Mouse (Mus musculus): Measurements from ENCODE around the gene Ppfibp2. TPM values are rescaled to one million over a fixed set of nuclear protein-coding genes. Genes with fewer than 3 reads are reported as not detected.

Ppfibp2 gene
- total RNA-seq (2021) = 10 to 100 TPM; 24.6 to 26.4 TPM
- long read RNA-seq, experiment 1, partial matches to known transcripts = 9 of 17 reads
- long read RNA-seq, experiment 1, other reads (novel, unspliced or antisense) = 7 of 17 reads
- long read RNA-seq, experiment 2, partial matches to known transcripts = 5 of 10 reads
- long read RNA-seq, experiment 2, other reads (novel, unspliced or antisense) = 5 of 10 reads

GRCm38 (mm10) chr7:107594857-107595402, at the start of gene Ppfibp2:
Gene Ppfibp2 (plus strand): TSS chr7:107595207.
- peak; percentile 94 to 95 for DNase-seq

- DNase-seq = no peak
These were observed 47.1 kb upstream of the Ppfibp2 start for GRCm38 (mm10) chr7:107547872-107548271.

DNA sequence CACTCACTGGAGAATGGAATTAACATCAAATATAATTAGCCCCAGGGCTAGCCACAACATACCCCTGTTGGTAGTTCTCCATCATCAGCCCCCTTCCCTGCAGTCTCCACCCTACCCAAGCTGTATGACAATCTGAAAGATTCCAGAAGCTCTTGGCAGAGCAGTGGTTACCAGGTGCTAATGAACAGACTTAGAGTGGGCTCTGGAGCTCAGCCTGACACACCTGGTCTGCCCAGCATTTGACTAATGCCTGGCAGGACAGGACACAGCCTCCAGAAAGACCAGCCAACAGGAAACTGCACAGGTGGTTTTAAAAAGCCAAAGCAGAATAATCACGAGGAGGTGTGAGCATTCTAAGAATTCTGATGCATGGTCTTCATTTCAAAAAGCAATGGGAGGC, 41.5 kb upstream of the Ppfibp2 start:
- DNase-seq = no peak

- peak in 1 of 2 experiments; percentile 17 for DNase-seq
These were observed 39.1 kb upstream of the Ppfibp2 start for GRCm38 (mm10) chr7:107555906-107556305.

- DNase-seq = peak; percentile 13 to 25
These were observed 34.3 kb upstream of the Ppfibp2 start for GRCm38 (mm10) chr7:107560675-107561074.

- no peak for DNase-seq
These were observed 33.4 kb upstream of the Ppfibp2 start for GRCm38 (mm10) chr7:107561584-107561983.

GRCm38 (mm10) chr7:107563727-107564126, 31.3 kb upstream of the Ppfibp2 start:
- DNase-seq = no peak

DNA sequence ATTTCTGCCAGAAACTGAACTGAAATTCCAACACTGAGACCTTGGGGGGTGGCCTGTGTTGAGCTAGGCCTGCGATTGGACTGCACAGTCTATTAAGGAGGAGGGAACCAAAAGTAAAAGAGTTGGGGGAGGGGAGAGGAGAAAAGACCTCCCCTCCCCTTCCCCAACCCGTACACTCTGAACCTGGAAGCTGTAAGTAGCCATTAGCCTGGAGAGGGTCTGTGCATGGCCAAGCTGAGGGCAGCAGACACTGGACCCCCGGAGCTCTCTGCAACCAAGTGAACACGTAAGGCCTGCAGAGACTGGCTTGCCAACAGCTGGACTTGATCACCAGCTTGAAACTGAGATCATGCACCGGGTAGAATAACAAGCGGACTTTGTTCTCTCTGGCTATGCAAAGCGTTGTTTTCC, 27.7 kb upstream of the Ppfibp2 start, which contains the start of gene Olfml1:
TSS of gene Olfml1 (plus strand) at position 186 of the 411 bp plus-strand sequence.
- DNase-seq = peak; percentile 61 to 66

- no peak for DNase-seq
These were observed 27.3 kb upstream of the Ppfibp2 start for GRCm38 (mm10) chr7:107567674-107568073.

DNA sequence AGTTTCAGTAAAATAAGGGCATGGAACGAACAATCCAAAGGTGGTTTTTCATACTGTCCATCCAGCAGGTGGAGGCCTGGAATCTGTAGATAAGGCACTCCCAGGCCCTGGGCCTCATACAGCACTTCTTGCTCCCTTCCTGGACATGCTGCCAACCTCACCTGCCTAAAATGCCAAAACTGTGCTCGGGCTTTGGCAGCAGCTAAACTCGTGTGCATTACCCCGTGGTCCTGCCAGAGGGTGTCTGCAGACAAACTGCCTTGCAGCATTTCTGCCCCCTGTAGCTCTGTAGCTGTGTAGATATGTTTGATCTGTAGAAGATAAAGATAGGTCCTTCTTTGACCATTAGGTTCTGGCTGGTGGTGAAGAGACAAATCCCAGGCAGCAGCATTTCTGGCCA, 26.0 kb upstream of the Ppfibp2 start:
- DNase-seq = peak in 1 of 2 experiments; percentile 10

DNA sequence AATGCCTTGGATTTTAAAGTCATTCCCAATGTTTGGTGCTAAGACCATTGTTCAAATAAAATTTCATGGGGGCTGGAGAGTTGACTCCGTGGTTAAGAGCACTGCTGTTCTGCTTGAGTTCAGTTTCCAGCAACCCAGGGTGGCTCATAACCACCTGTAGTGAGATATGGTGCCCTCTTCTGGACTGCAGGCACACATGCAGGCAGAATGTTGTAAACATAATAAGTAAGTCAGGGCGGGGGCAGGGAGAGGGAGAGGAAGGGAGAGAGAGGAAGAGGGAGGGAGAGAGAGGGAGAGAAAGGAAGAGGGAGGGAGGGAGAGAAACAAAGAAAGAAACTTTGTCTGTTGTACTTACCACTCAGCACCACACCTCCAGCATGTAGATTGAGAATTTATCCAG, 21.2 kb upstream of the Ppfibp2 start:
- no peak for DNase-seq

GRCm38 (mm10) chr7:107574276-107574675, 20.7 kb upstream of the Ppfibp2 start:
- DNase-seq = peak in 1 of 2 experiments; percentile 24

DNA sequence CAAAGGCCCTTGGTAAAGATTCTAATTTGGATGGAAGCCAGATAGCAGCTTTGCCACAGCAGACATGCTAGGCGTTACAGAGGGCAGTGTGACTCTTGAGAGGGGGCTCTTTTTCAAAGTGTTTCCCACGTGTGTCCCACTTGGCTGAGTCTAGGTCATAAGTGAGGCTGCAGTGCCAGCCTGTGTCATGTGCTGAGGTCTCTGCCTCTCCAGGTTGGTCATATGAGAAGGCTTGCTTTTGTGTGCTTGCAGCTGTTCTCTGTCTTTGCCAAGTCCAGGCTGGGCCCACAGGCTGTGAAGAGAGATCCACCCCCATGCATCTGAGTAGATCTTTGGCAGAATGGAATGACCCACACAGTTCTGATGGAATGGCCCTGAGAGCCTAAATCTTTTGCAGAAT, 2.4 kb upstream of the Ppfibp2 start:
- DNase-seq = peak; percentile 65 to 77

DNA sequence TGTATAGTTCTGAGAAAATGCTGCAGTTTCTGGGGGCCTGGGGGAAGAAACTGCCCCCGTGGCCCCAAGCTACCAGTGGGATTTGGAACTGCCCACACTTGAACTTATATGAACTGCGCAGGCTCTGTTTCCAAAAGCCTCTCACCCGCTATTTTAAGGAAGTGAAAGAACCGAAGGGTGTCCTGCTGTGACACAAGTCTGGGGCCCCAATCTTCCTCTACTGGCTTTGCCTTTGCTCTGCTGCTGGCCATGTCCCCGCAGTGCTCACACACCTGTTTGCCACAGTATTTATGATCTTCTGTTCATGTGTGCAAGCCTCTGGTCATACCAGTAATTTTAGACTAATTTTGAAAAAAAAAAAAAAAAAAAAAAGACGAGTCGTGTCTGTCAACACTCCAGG, 1.1 kb upstream of the Ppfibp2 start:
- DNase-seq = peak; percentile 43 to 61

DNA sequence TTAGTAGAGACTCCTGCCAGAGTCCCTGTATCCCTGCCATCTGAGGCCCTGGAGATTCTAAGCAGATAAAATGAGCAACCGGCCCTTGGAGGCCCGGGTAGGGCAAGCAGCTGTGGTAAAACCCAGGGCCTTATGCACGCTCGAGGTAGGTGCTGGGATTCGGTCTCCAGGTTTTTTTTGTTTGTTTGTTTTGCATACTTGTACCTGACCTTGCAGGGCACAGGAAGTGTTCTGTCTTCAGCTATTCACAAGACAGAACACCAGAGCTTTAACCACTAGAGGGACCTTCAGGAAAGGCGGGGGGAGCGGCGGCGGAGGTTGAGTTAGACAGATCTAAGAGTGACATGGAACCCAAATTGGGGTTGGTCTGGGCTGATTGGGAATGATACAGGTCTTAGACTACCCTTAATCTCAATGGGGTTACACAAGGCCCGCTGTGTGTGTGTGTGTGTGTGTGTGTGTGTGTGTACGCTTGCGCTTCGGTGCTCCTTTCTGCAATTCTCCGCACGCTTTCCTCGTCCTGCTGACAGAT, 616 bp upstream of the Ppfibp2 start:
- DNase-seq = peak; percentile 59 to 74

DNA sequence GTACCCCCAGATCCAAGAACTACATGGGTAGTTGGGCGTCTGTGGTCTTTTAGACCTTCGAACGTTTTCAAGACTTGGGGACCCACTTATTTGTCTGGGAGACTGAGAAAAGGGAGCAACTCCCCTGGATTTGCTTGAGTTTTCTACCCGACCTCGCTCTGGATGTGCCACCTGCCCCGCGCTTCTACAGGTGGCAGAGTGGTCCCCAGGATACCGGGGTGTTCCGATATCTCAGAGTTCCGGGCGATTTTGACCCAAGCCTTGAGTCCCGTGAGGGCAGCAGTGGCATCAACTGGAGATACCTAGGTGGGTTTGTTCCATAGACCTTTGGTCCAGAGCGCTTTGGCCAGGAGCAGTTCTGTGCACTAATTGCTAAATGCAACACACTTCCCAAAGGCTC, 419 bp downstream of the Ppfibp2 start:
- DNase-seq = peak in 1 of 2 experiments; percentile 35

DNA sequence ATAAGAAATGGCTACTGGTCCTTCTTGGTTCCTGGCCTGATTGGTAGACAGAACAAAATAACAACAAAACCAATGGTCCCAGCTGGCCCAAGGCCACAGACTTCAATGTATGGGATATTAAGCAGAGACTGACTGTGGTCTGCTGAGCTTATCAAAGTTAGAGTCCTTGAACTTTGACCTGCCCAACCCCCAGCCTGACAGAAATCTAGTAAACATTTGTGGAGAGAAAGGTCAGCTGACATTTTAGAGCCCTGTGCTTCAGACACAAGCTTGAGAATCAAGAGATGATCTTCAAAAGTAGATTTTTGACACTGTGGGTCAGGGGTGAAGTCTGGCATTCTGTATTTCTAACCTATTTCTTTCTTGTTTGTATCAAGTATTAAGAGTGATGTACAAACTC, 1.7 kb downstream of the Ppfibp2 start:
- no peak for DNase-seq

DNA sequence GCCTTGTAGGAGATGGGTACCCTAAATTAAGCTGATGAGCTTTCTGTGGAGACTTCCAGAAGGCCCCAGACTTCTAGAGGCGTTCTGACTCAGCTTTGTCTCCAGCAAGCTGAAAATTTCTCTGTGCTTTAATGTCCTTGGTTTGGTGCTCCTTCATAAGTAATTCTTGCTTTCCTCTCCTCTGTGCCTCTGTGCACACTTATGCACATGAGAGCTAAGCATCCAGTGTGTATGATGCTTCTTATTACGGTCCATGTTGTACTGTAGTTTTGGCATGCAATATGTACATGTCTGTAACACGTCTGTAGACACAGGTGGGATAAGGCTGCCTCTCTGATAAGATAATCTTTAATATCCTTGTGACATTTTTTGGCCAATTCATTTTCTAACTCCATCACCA, 2.9 kb downstream of the Ppfibp2 start:
- DNase-seq = no peak

- no peak for DNase-seq
These were observed 5.6 kb downstream of the Ppfibp2 start for GRCm38 (mm10) chr7:107600651-107601050.

DNA sequence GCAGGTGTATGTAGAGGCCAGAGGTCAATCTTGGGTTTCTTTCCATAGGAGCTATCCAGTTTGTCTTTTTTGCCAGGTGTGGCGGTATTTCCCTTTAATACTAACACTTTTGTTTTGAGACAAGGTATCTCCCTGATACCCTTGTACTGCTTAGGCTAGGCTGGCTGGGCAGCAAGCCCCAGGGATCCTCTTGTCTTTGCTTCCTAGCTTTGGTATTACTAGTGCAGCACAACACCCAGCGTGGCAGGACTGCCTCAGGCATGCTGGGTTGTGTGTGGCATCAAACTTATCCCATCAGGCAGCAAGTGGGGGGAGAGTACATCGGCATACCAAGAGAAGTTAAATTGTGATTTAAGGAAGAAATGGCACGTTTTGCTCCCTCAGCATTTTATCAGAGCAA, 7.5 kb downstream of the Ppfibp2 start:
- DNase-seq = no peak

DNA sequence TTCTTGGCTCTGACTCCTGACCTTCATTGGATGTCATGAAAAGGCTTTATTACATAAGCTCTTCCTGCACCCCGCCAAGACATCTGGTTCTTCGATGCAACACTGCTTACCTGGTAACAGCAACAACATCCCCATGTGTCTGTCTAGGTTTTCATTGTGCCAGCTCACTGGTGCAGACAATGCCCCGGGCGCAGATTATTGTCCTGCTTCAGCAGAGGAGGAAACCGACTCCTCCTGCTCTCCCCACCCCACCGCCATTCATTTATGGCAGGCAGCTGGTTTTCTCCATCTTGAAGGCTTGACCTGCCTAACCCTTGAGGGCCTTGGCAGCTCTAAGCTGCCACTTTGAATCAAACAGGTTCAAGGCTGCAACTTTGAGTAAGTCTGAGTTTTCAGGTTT, 7.9 kb downstream of the Ppfibp2 start:
- no peak for DNase-seq

GRCm38 (mm10) chr7:107607766-107608165, 12.8 kb downstream of the Ppfibp2 start:
- DNase-seq = no peak

- DNase-seq = no peak
These were observed 14.7 kb downstream of the Ppfibp2 start for GRCm38 (mm10) chr7:107609622-107610255.
